Mouse (Mus musculus): ENCODE measurements at regions not wholly inside any gene's neighbourhood (a gene's known extent, or its start where the extent isn't known, plus 50 kb on each side); places are given as distances from the start of the nearest gene placed in this dataset.
A peak's percentile ranks its signal among the peaks of the same experiment; 100 is the strongest.

DNA sequence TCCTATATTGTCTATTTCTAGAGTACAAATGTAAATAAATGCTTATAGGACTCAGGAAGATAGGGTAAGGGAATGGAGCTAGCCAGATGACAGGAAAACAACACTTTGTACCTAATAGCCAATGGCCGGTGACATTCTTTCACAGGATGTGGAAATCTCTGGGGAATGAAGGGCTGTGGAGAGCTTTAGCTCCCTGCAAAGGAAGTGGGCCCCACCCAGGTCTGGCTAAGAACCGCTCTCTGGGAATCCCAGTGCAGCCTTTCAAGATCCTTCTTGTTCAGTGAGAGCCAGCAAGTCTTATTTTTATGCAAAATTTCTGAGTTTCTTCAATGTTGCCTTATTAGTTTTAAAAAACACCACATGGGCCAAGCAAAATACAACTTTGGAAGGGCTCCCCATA lies 54.7 kb upstream of the Pappa2 start:
- no peak for DNase-seq

DNA sequence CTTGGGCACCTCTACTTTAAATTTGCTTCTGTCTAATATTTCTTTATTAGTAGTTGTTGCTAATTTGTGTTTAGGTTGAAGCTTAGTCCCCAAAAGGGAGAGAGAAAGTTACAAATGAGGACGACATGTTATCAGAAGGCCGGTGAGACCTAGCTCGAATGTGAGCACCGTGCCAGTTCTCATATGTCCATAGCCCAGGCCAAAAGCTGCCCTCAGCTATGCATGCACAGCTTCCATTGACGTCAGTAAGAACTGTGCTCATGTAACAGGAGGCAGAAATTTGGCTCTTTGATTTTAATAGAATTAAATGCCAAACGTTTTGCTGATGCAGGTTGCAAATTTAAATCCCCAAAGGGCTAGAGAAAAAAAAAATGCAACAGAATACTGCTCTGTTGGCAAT lies 56.1 kb upstream of the Pappa2 start:
- no peak for DNase-seq

DNA sequence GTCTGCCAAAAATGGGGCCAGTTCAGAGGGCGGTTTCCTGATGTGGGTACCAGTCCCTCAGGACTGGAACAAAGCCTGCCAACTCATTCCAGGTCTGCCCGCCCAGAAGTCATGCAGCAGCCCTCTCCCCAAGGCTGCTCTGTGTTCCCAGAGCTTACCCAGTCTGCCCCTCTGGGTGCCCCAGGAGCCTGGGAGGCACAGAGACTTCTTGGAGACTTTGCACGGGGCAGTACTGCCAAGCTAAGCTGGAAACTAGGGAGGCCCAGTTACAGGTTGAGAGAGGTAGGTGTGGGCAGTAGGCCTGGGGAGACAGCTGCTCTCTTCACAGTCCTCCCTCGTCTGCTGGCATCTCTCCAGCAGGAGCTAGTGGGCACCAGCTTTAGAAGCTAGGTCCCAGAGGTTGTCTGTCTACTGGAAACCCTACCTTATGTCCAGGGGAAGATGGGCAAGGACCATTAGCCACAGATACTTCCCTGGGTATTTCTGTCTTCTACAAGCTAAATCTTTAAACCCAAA lies 65.6 kb upstream of the Pappa2 start:
- no peak for DNase-seq

DNA sequence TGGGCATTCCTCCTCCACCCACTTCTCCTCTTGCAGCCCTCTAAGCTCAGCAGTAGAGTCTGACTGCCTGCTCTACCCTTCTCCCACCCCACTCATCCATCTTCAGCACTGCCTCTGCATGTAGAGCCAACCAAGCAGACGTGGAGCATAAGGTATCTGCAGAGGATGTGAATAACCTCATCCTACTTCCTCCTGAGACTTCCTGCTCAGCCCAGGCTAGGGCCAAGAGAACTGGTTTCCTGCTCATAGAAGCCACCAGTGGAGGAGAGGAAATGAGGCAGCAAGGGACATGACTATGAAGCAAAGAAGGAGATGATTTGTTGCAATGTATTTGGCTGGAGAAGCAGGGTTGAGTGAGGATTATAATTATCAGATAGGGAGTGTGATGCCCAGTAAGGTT lies 84.7 kb upstream of the Pappa2 start:
- peak; percentile 7 for DNase-seq

DNA sequence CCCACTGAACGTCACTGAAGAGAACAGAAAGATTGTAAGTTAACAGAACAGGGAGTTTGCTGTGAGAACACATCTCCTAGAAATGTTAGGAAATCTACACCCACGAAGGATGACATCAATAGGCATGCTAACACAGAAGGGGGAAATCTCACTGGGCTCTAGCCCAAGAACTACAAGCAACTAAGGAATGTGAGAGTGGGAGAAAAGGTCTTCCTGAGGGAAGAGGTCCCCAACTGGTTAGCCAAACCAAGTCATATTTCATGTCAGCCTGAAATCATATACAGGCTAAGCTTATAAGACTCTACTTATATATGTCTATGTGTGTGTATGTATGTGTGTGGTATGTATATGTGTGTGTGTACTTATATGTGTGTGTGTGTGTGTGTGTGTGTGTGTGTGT lies 118.9 kb upstream of the Pappa2 start:
- no peak for DNase-seq

DNA sequence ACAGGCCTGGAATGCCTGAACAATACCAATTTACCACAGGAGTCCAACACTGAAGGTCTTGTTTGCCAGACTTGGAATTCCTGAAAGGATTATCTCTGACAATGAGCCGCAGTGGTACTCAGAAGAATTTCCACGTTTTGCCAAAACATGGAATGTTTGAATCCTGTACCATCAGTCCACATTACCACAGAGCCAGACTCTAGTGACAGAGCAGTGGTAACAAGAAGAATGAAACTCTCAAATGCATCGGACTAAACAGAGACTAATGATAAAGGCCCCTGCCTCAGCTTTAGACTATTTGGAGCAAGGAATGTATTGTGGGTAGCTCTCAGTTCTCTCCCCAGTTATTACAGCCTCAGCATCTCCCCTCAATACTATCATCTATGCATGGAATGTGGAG lies 109.9 kb upstream of the Cop1 start:
- no peak for DNase-seq

DNA sequence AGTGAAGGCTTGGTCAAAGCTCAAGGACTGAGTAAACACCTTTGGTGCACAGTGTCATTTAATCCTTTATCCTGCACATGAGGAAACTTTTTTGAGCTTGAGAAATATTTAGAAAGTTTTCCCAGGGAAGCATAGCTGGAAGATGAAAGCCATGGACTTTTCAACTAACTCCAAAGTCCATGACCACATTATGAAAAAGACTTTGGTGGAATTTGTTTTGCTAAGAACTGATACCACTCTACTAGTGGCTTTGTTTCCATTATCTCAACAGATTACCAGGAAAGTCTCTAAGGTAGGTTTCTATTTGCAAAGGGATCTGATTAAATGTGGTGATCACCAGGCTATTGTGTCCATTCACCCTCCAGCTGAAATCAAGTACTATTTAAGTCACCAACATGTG lies 107.2 kb upstream of the Cop1 start:
- DNase-seq: no peak

DNA sequence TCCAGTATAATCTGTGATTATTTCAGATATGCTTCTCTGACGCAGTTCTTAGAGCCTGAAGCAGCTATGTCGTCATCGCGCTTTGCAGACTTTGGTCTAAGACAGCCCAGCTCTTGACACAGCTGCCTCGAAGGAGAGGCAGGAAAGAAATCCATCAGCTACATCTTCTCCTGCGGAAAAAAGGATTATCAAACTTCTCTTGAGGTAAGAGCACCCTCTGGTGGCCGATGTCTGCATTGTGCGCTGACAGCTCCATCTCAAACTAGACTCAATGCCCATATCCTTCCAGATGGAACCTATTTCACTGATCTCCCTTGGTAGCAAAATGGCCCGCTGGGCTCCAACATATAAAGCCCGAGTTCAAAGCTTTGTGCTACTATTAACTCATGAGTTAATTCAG lies 96.8 kb upstream of the Cop1 start:
- peak; percentile 26 for DNase-seq

DNA sequence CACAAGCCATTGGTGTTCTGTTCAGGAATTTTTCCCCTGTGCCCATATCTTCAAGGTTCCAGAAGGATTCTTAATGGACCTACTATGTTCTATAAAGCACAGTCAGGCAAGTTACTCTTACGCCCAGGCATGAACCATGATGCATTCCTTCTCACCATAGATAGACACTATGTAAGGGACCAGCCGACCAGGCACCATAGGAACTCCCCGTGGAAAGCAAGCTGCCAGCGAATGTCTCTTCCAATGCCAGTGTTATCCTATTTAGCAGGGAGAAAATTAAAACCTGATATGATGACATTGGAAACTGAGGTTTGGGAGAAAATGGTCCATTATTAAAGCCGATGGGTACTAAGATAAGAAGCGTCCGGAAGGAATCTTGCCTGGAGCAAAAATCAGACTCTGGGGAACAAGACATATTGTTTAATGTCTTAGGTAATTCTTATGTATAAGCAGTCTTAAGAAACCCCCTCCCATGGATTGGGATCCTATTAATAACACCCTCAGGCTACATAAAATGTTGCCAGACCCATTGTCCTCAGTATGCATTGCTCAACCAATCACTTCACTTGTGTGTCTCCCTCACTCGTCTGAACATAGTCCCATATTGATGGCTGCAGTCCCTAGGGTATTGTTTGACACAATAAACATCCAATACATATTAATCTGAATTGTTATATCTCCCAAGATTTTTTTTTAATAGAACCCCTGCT lies 84.2 kb upstream of the Cop1 start:
- no peak for DNase-seq

DNA sequence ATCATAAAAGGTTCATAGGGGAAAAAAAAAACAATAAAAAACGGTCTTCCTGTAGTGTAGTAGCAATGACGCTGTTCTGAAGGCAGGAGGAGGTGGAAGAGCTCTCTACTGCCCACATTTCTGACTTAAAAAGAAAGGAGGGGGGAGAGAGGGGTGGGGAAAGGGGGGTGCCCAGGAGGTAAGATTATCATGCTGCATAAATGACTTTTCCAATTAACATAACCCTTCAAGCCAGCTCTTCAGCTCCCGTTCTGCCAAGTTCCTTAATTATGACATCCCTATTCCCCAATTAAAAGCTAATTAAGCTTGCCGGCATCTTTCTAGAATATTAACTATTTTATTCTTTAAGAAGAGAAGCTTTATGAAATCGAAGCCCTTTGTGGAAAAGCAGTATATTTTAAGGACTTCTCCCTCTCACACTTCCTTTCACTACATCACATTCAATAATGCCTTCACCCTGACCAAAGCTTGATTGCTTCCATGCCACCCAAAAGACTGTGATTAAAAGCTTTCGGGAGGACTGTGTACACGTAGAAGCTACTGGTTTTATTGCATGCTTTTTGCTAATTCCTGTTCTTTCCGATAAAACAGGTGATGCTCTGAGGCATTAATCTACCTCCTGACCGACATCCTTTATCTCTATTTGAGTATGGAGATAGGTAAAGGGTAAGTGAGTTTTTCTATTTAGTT lies 83.5 kb upstream of the Cop1 start:
- no peak for DNase-seq

DNA sequence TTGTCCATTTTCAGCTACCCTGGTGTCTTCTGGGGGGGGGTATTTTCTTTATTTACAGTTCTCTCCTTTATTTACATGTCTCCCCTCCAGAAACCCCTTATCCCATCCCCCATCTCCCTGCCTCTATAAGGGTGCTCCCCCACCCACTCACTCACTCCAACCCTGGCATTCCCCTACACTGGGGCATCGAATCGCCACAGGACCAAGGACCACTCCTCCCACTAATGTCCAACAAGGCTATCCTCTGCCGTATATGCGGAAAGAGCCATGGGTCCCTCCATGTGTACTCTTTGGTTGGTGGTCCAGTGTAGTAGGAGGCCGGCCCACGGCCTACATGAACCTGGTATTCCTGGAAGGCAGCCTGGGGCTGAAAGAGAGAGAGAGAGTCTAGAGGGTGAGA lies 82.9 kb upstream of the Cop1 start:
- no peak for DNase-seq

DNA sequence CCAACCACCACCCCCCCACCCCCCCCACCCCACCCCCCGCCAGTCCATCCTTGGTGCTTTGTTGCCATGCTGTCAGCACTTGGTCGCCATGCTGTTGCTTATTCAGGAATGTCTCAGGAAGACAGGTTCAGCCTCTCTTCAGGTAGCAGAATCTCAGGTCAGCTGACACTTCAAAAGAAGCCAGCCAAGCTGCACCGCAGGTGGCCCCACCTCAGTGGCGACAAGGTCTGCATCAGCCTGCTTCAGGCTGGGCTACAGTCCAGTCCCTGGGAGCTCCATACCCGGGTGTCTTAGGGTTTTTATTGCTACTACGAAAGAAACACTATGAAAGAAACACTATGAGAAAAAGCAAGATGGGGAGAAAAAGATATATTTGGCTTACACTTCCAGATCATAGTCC lies 82.4 kb upstream of the Cop1 start:
- DNase-seq: no peak

DNA sequence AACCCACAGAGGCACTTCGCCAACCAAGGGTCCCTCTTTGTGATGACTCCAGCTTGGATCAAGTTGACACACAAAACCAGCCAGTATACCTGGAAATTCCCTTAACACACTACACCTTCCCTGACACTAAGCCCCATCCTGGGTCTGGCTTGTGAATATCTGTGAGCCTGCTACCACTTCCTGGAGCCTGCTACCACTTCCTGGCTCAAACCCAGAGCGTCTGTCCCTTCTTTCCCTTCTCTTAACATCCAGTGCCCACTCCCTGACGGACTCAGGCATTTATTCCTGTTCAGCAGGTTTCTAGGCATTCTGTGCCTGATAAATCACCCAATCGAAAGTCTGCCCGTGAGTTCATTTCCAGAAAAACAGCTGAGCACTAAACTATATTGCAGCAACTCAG lies 81.8 kb upstream of the Cop1 start:
- no peak for DNase-seq

DNA sequence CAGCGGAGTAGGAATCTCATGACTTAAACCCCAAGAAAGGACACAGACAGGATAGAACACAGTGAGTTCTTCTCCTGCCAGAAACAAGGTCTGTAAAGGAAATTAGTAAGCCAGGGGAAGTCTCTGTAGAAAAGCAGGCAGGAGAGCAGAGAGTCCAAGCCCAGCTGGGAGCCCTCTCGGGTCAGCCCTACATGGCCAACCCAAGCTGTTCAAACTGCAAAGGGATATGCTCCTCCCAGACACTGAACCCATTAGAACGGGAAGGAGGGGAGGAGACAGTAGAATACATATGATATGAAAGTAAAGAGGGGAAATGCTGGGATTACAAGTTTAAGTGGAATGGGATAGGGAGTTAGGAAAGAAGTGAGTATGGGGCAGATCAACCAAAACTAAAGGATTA lies 75.7 kb upstream of the Cop1 start:
- no peak for DNase-seq

DNA sequence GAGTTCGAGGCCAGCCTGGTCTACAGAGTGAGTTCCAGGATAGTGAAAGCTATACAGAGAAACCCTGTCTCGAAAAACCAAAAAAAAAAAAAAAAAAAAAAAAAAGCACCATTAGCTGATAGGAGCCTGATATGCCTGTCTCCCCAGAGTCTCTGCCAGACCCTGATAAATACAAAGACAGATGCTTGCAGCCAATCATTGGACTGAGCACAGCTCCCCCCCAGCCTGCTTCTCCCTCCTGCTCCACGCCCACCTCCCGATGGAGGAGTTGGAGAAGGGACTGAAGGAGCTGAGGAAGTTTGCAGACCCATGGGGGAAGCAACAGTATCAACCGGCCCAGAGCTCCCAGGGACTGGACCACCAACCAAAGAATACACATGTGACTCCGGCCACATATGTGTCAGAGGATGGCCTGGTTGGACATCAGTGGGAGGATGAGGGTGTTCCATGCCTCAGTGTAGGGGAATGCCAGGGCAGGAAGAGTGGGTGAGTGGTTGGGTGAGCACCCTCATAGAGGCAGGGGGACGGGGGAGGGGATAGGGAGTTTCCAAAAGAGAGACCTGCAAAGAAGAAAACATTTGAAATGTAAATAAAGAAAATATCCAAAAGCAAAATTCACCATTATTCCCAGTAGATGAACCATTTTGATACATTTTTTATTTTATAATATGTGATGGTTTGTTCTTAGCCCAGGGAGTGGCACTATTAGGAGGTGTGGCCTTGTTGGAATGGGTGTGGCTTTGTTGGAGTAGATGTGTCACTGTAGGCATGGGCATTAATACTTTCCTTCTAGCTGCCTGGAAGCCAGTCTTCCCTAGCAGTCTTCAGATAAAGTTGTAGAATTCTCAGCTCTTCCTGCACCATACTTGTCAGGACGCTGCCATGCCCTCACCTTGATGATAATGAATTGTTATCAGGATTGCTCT lies 71.8 kb upstream of the Cop1 start:
- no peak for DNase-seq

DNA sequence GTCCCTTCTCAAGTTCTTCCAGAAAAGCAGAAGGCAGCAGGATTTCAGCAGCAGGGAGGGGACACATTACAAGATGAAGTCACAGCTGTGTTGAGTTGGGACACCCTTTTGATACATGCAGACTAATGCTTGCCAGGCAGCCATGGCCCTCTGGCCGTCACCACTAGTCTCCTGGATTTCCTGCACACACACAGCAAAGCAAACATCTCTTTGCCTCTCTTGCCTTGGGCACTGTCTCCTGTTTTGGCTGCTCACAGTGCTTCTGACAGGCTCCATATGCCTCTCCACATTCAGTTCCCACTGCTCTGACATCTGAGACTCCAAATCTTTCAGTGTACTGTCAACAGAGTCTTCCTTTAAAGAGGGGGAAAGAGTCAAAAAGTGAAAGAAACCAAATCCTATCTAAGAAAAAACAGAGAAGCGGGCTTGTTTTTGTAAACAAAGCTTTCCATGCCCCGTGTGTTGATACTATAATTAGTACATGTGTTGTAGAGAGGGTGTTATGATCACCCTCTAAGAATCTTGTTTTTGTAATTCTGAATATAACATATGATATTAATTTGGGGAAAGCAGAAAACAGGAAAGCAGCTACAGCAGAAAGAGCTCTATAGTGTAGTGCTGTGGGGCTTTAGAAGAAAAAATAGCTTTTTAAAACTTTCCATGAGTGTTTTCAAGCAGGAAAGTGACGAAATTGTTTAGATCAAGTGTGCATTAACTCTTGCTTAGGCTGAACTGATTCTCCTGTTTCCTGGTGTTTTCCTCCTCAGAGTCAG lies 68.8 kb upstream of the Cop1 start:
- no peak for DNase-seq

DNA sequence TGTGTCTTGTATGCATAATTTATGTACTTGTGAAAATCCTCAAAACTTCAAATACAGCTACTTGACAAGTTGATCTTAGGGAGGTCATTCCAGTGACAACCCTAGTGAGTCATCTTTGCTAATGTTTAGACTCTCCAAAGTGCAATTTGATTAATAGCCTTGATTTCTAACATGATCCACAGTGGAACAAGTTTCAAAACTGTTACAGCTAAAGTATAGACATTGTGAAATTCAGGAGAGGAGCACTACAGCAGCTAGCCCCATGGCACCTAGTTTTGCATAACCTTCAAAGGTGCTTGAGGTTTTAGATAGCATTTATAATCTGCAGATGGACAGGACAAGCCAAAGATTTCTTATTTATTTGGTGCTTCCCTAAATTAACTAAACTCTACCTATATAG lies 50.1 kb upstream of the Cop1 start:
- DNase-seq: no peak
